Mouse (Mus musculus): Measurements from ENCODE around the gene Jph2. TPM values are rescaled to one million over a fixed set of nuclear protein-coding genes. Genes with fewer than 3 reads are reported as not detected.

The Jph2 gene
- total RNA-seq, 2 experiments from 2014 or later: 11.5 to 23.5 TPM

GRCm38 (mm10) chr2:163362940-163363921 lies 34.6 kb downstream of the Jph2 start:
- no peak for DNase-seq

- DNase-seq: no peak
Measured at GRCm38 (mm10) chr2:163360858-163361623, 36.8 kb downstream of the Jph2 start.

- no peak for DNase-seq
Measured at GRCm38 (mm10) chr2:163359253-163359652, 38.5 kb downstream of the Jph2 start.

GRCm38 (mm10) chr2:163358662-163359061 lies 39.1 kb downstream of the Jph2 start:
- no peak for DNase-seq

- DNase-seq: no peak
Measured at GRCm38 (mm10) chr2:163356113-163356840, 41.5 kb downstream of the Jph2 start.

GRCm38 (mm10) chr2:163355666-163356065 lies 42.1 kb downstream of the Jph2 start:
- no peak for DNase-seq

- DNase-seq: no peak
Measured at GRCm38 (mm10) chr2:163353731-163354130, 44.1 kb downstream of the Jph2 start.

- DNase-seq: no peak
Measured at GRCm38 (mm10) chr2:163350443-163350842, 47.4 kb downstream of the Jph2 start.

GRCm38 (mm10) chr2:163349411-163349810 lies 48.4 kb downstream of the Jph2 start:
- DNase-seq: no peak

GRCm38 (mm10) chr2:163348677-163349076 lies 49.1 kb downstream of the Jph2 start:
- no peak for DNase-seq

GRCm38 (mm10) chr2:163347517-163348184 lies 50.1 kb downstream of the Jph2 start:
- no peak for DNase-seq

GRCm38 (mm10) chr2:163346497-163346896 lies 51.3 kb downstream of the Jph2 start:
- DNase-seq: no peak

- peak; percentile 47 for DNase-seq
Measured at GRCm38 (mm10) chr2:163344976-163345660, 52.7 kb downstream of the Jph2 start.

- peak; percentile 31 for DNase-seq
Measured at GRCm38 (mm10) chr2:163343671-163344070, 54.1 kb downstream of the Jph2 start.

- peak; percentile 81 for DNase-seq
Measured at GRCm38 (mm10) chr2:163340263-163340662, 57.5 kb downstream of the Jph2 start.

- DNase-seq: no peak
Measured at GRCm38 (mm10) chr2:163332368-163333055, 65.3 kb downstream of the Jph2 start.

- no peak for DNase-seq
Measured at GRCm38 (mm10) chr2:163331423-163331822, 66.4 kb downstream of the Jph2 start.

GRCm38 (mm10) chr2:163330742-163331141 lies 67.1 kb downstream of the Jph2 start:
- peak; percentile 45 for DNase-seq

GRCm38 (mm10) chr2:163323163-163323562 lies 74.6 kb downstream of the Jph2 start:
- no peak for DNase-seq

- DNase-seq: no peak
Measured at GRCm38 (mm10) chr2:163318777-163319176, 79.0 kb downstream of the Jph2 start.

- DNase-seq: no peak
Measured at GRCm38 (mm10) chr2:163317281-163317680, 80.5 kb downstream of the Jph2 start.

All from adrenal gland, postnatal 10 days (tissue).